Mouse (Mus musculus): ENCODE data around the gene Zfp280b. TPM values are rescaled to one million over a fixed set of nuclear protein-coding genes. Genes with fewer than 3 reads are reported as not detected.
"Not testable (repeated sequence)": the region's sequence is repeated elsewhere in the genome, so short reads cannot be mapped to it uniquely, and the experiment has no call there.

The Zfp280b gene
- polyA plus RNA-seq, 1 experiment: 10.7 TPM

- Histone ChIP-seq H3K4me1 (ENCODE audit: control insufficient read depth, insufficient read depth, low read length) (no peaks in the 10 kb centered on the region), H3K27ac (ENCODE audit: insufficient read depth, low read length) (no peak overlapping the region), H3K4me3 (ENCODE audit: insufficient read depth, low read length) (no peak overlapping the region)
- no peak for TF ChIP-seq CTCF (IDR thresholded peaks at IDR 0.05; ENCODE audit: extremely low read depth, insufficient read depth, low read length)
- no peak for TF ChIP-seq POLR2A (IDR thresholded peaks at IDR 0.05; ENCODE audit: extremely low read depth, insufficient read depth, low read length)
Measured at GRCm38 (mm10) chr10:76046754-76047153, 14.3 kb downstream of the Zfp280b start.

GRCm38 (mm10) chr10:76047182-76047869 lies 14.9 kb downstream of the Zfp280b start:
- H3K4me3 ChIP-seq (ENCODE audit: insufficient read depth, low read length): no peak overlapping the region
- H3K27ac ChIP-seq (ENCODE audit: insufficient read depth, low read length): no peak overlapping the region
- no peaks in the 10 kb centered on the region for H3K4me1 ChIP-seq (ENCODE audit: control insufficient read depth, insufficient read depth, low read length)
- TF ChIP-seq POLR2A (IDR thresholded peaks at IDR 0.05; ENCODE audit: extremely low read depth, insufficient read depth, low read length): no peak
- TF ChIP-seq CTCF (IDR thresholded peaks at IDR 0.05; ENCODE audit: extremely low read depth, insufficient read depth, low read length): no peak

GRCm38 (mm10) chr10:76048967-76049366 lies 16.5 kb downstream of the Zfp280b start:
- H3K4me1 ChIP-seq (ENCODE audit: control insufficient read depth, insufficient read depth, low read length): no peaks in the 10 kb centered on the region
- TF ChIP-seq CTCF (IDR thresholded peaks at IDR 0.05; ENCODE audit: extremely low read depth, insufficient read depth, low read length) (no peak), POLR2A (IDR thresholded peaks at IDR 0.05; ENCODE audit: extremely low read depth, insufficient read depth, low read length) (no peak)
- no peak overlapping the region for H3K4me3 ChIP-seq (ENCODE audit: insufficient read depth, low read length)
- no peak overlapping the region for H3K27ac ChIP-seq (ENCODE audit: insufficient read depth, low read length)

- Histone ChIP-seq H3K4me3 (ENCODE audit: insufficient read depth, low read length) (no peak overlapping the region), H3K4me1 (ENCODE audit: control insufficient read depth, insufficient read depth, low read length) (no peaks in the 10 kb centered on the region), H3K27ac (ENCODE audit: insufficient read depth, low read length) (no peak overlapping the region)
- TF ChIP-seq CTCF (IDR thresholded peaks at IDR 0.05; ENCODE audit: extremely low read depth, insufficient read depth, low read length): no peak
- TF ChIP-seq POLR2A (IDR thresholded peaks at IDR 0.05; ENCODE audit: extremely low read depth, insufficient read depth, low read length): no peak
Measured at GRCm38 (mm10) chr10:76051860-76052259, 19.4 kb downstream of the Zfp280b start.

- TF ChIP-seq POLR2A (IDR thresholded peaks at IDR 0.05; ENCODE audit: extremely low read depth, insufficient read depth, low read length) (no peak), CTCF (IDR thresholded peaks at IDR 0.05; ENCODE audit: extremely low read depth, insufficient read depth, low read length) (no peak)
- no peak overlapping the region for H3K4me3 ChIP-seq (ENCODE audit: insufficient read depth, low read length)
- H3K27ac ChIP-seq (ENCODE audit: insufficient read depth, low read length): no peak overlapping the region
- no peaks in the 10 kb centered on the region for H3K4me1 ChIP-seq (ENCODE audit: control insufficient read depth, insufficient read depth, low read length)
Measured at GRCm38 (mm10) chr10:76062439-76062838, 30.0 kb downstream of the Zfp280b start.

- H3K27ac ChIP-seq (ENCODE audit: insufficient read depth, low read length): no peak overlapping the region
- TF ChIP-seq POLR2A (IDR thresholded peaks at IDR 0.05; ENCODE audit: extremely low read depth, insufficient read depth, low read length) (no peak), CTCF (IDR thresholded peaks at IDR 0.05; ENCODE audit: extremely low read depth, insufficient read depth, low read length) (no peak)
- no peak overlapping the region for H3K4me3 ChIP-seq (ENCODE audit: insufficient read depth, low read length)
- H3K4me1 ChIP-seq (ENCODE audit: control insufficient read depth, insufficient read depth, low read length): no peaks in the 10 kb centered on the region
Measured at GRCm38 (mm10) chr10:76067674-76068613, 35.5 kb downstream of the Zfp280b start.

GRCm38 (mm10) chr10:76072080-76072479 lies 39.6 kb downstream of the Zfp280b start:
- H3K27ac ChIP-seq (ENCODE audit: insufficient read depth, low read length); H3K4me3 ChIP-seq (ENCODE audit: insufficient read depth, low read length); H3K4me1 ChIP-seq (ENCODE audit: control insufficient read depth, insufficient read depth, low read length): not testable (repeated sequence)

- not testable (repeated sequence) for H3K4me3 ChIP-seq (ENCODE audit: insufficient read depth, low read length); H3K4me1 ChIP-seq (ENCODE audit: control insufficient read depth, insufficient read depth, low read length); H3K27ac ChIP-seq (ENCODE audit: insufficient read depth, low read length)
Measured at GRCm38 (mm10) chr10:76077008-76077407, 44.6 kb downstream of the Zfp280b start.

Other genes starting within 250 kb of the Zfp280b start
- 28.9 and 31.7 TPM in 2 replicates for gene Gstt1, start 234.1 kb upstream of the Zfp280b start, polyA plus RNA-seq (2012; rRNA removed)
- gene Gstt4, start 210.1 kb upstream of the Zfp280b start, polyA plus RNA-seq (2012; rRNA removed): not detected in 2 replicates
- gene Gstt2, start 195.2 kb upstream of the Zfp280b start, polyA plus RNA-seq (2012; rRNA removed): 15.6 and 17.1 TPM in 2 replicates
- gene Mif, start 172.4 kb upstream of the Zfp280b start, polyA plus RNA-seq (2012; rRNA removed): 1,035 and 1,146 TPM in 2 replicates
- 4.5 and 5.9 TPM in 2 replicates for gene Derl3, start 139.2 kb upstream of the Zfp280b start, polyA plus RNA-seq (2012; rRNA removed)
- 71.5 and 73.1 TPM in 2 replicates for gene Smarcb1, start 111.0 kb upstream of the Zfp280b start, polyA plus RNA-seq (2012; rRNA removed)
- gene Chchd10, start 99.5 kb upstream of the Zfp280b start, polyA plus RNA-seq (2012; rRNA removed): 502 and 507 TPM in 2 replicates
- 2.3 and 2.6 TPM in 2 replicates for gene Mmp11, start 96.2 kb upstream of the Zfp280b start, polyA plus RNA-seq (2012; rRNA removed)
- gene Gm867, start 92.0 kb upstream of the Zfp280b start, polyA plus RNA-seq (2012; rRNA removed): 0.49 and 1.2 TPM in 2 replicates
- not detected in 2 replicates for gene Vpreb3, start 89.6 kb upstream of the Zfp280b start, polyA plus RNA-seq (2012; rRNA removed)
- 0.06 and 0.08 TPM in 2 replicates for gene Gm5134, start 78.1 kb upstream of the Zfp280b start, polyA plus RNA-seq (2012; rRNA removed)
- gene Slc5a4b, start 78.3 kb downstream of the Zfp280b start, polyA plus RNA-seq (2012; rRNA removed): not detected in 2 replicates
- not detected in 2 replicates for gene Slc5a4a, start 114.8 kb downstream of the Zfp280b start, polyA plus RNA-seq (2012; rRNA removed)
- 79.9 and 81.2 TPM in 2 replicates for gene Prmt2, start 205.2 kb downstream of the Zfp280b start, polyA plus RNA-seq (2012; rRNA removed)
- 238 and 260 TPM in 2 replicates for gene S100b, start 221.2 kb downstream of the Zfp280b start, polyA plus RNA-seq (2012; rRNA removed)